Mouse (Mus musculus): ENCODE data around the gene Erc2.

GRCm38 (mm10) chr14:27668151-27668550, 45.9 kb downstream of the Erc2 start:
- no peak for TF ChIP-seq POLR2A (IDR thresholded peaks at IDR 0.05; ENCODE audit: extremely low read depth, insufficient read depth, low read length)
- TF ChIP-seq CTCF (IDR thresholded peaks at IDR 0.05; ENCODE audit: low read depth, low read length), result no peak
